Mouse (Mus musculus): ENCODE measurements at regions not wholly inside any gene's neighbourhood (a gene's known extent, or its start where the extent isn't known, plus 50 kb on each side); places are given as distances from the start of the nearest gene placed in this dataset.

GRCm38 (mm10) chr2:28395391-28395790, 51.2 kb upstream of the Ppp1r26 start:
- WGBS: 87% methylated on average over 6 of the region's 6 CpGs
- no peak overlapping the region for H3K27ac ChIP-seq (ENCODE audit: insufficient read depth, low read depth, low read length)
- no peaks in the 10 kb centered on the region for H3K36me3 ChIP-seq (ENCODE audit: control insufficient read depth, insufficient read depth, low read length)
- TF ChIP-seq CTCF (conservative IDR thresholded peaks at IDR 0.05; ENCODE audit: insufficient read depth, insufficient read length, low read depth, low read length) (no peak), POLR2A (IDR thresholded peaks at IDR 0.05; ENCODE audit: low read depth, low read length) (no peak)
- no peaks in the 10 kb centered on the region for H3K4me1 ChIP-seq (ENCODE audit: control insufficient read depth, insufficient read depth, low read length)
- H3K27me3 ChIP-seq (replicated peaks; ENCODE audit: control insufficient read depth, insufficient read depth, low read length): no peaks in the 10 kb centered on the region
- DNase-seq: no peak
- no peak overlapping the region for H3K4me3 ChIP-seq (ENCODE audit: insufficient read depth, low read depth, low read length)
